Mouse (Mus musculus) neural tube, embryonic 14.5 days (tissue): Measurements from ENCODE around the gene AC109138.7. TPM values are rescaled to one million over a fixed set of nuclear protein-coding genes. Genes with fewer than 3 reads are reported as not detected.

Experiments
- ATAC-seq: fragments of 200-750 bp; cut with Nextera tagmentation; 2 replicates; pipeline ENCODE4 v1.8.0; 2017; ENCODE audit warnings: low read depth, mild to moderate bottlenecking, moderate TSS enrichment, moderate library complexity
- H3K27ac ChIP-seq: fragments of 300-500 bp; sonication (generic); 2 replicates; pipeline ENCODE4 v1.5.1; 2014; ENCODE audit warnings: low read depth, mild to moderate bottlenecking, control low read depth, low read length, moderate library complexity, mixed read lengths
- H3K27me3 ChIP-seq: fragments of 300-500 bp; sonication (generic); 2 replicates; pipeline ENCODE4 v1.6.1; 2014; ENCODE audit warnings: low read length; ENCODE audit not compliant: control insufficient read depth, insufficient read depth
- H3K36me3 ChIP-seq: fragments of 300-500 bp; sonication (generic); 2 replicates; pipeline ENCODE4 v1.6.1; 2014; ENCODE audit warnings: low read length, mixed read lengths; ENCODE audit not compliant: control insufficient read depth, insufficient read depth
- H3K4me1 ChIP-seq: fragments of 300-500 bp; sonication (generic); 2 replicates; pipeline ENCODE4 v1.6.1; 2014; ENCODE audit warnings: low read length; ENCODE audit not compliant: control insufficient read depth, insufficient read depth
- H3K4me2 ChIP-seq: fragments of 300-500 bp; sonication (generic); 2 replicates; pipeline ENCODE4 v1.6.1; 2014; ENCODE audit warnings: mild to moderate bottlenecking, low read depth, low read length, control low read depth
- H3K4me3 ChIP-seq: fragments of 300-500 bp; sonication (generic); 2 replicates; pipeline ENCODE4 v1.5.1; 2014; ENCODE audit warnings: low read depth, low read length, control low read depth, mixed read lengths
- H3K9ac ChIP-seq: fragments of 300-500 bp; sonication (generic); replicated peaks from 2 replicates; pipeline ENCODE4 v1.6.1; 2014; ENCODE audit warnings: low read depth, mild to moderate bottlenecking, control low read depth, low read length, mixed read lengths
- H3K9me3 ChIP-seq: fragments of 300-500 bp; sonication (generic); 2 replicates; pipeline ENCODE4 v1.6.1; 2016; ENCODE audit warnings: low read length; ENCODE audit not compliant: control insufficient read depth
- WGBS: fragments of 180-500 bp; shearing (Covaris S2); extraction: QIAGEN DNeasy Blood & Tissue Kit; methylation state at CpG from one replicate; pipeline ENCODE4 v1.1.7; 2014; 5-methylcytosine and 5-hydroxymethylcytosine counted together
- polyA plus RNA-seq: library from polyadenylated mRNA; unstranded; fragments of >200 nt; fragmentation: Nextera tagmentation; extraction: Ambion mirVana; gene quantifications from 2 replicates; pipeline ENCODE4 v1.2.1, GENCODE M21; 2014

AC109138.7 gene
- polyA plus RNA-seq, 1 experiment from 2014 or later: not detected

- Histone ChIP-seq H3K27me3 (no peaks in the 10 kb centered on the region), H3K4me2 (peak within 1 kb of the TSS; percentile 97), H3K9ac (peak within 1 kb of the TSS; percentile 98), H3K4me3 (peak within 1 kb of the TSS; percentile 80), H3K27ac (peak within 1 kb of the TSS; percentile 91), H3K36me3 (peaks cover 26% of the 10 kb centered on the region), H3K4me1 (peaks cover 10% of the 10 kb centered on the region), H3K9me3 (no peaks in the 10 kb centered on the region)
- ATAC-seq: peak; percentile 91
- 7% methylated on average over 34 of the region's 47 CpGs for WGBS
Measured at GRCm38 (mm10) chr19:4191528-4192250, 22.5 kb upstream of the AC109138.7 start, which contains the start of gene Ppp1ca. Gene Ppp1ca (plus strand): TSS chr19:4192065.

GRCm38 (mm10) chr19:4192251-4192985 lies 21.7 kb upstream of the AC109138.7 start:
- H3K27ac ChIP-seq: peak overlapping the region; percentile 91
- H3K4me2 ChIP-seq: peak overlapping the region; percentile 97
- H3K4me3 ChIP-seq: peak overlapping the region; percentile 80
- H3K4me1 ChIP-seq: peaks cover 10% of the 10 kb centered on the region
- H3K9me3 ChIP-seq: no peaks in the 10 kb centered on the region
- peak overlapping the region; percentile 98 for H3K9ac ChIP-seq
- peak; percentile 52 for ATAC-seq
- under 1% methylated on average over 51 of the region's 52 CpGs for WGBS
- H3K36me3 ChIP-seq: peaks cover 26% of the 10 kb centered on the region
- no peaks in the 10 kb centered on the region for H3K27me3 ChIP-seq

- Histone ChIP-seq H3K9me3 (no peaks in the 10 kb centered on the region), H3K9ac (peak overlapping the region; percentile 98), H3K27me3 (no peaks in the 10 kb centered on the region), H3K4me3 (peak overlapping the region; percentile 80), H3K4me2 (peak overlapping the region; percentile 97), H3K27ac (no peak overlapping the region), H3K36me3 (peaks cover 26% of the 10 kb centered on the region), H3K4me1 (peaks cover 10% of the 10 kb centered on the region)
- ATAC-seq: no peak
- 68% methylated on average over 6 of the region's 6 CpGs for WGBS
Measured at GRCm38 (mm10) chr19:4193129-4193528, 21.0 kb upstream of the AC109138.7 start.

GRCm38 (mm10) chr19:4194021-4194724 lies 20.0 kb upstream of the AC109138.7 start:
- Histone ChIP-seq H3K9ac (no peak overlapping the region), H3K36me3 (peaks cover 26% of the 10 kb centered on the region), H3K4me2 (no peak overlapping the region), H3K27ac (no peak overlapping the region), H3K4me1 (peaks cover 10% of the 10 kb centered on the region), H3K27me3 (no peaks in the 10 kb centered on the region), H3K4me3 (no peak overlapping the region), H3K9me3 (no peaks in the 10 kb centered on the region)
- 86% methylated on average over 8 of the region's 8 CpGs for WGBS
- no peak for ATAC-seq

- Histone ChIP-seq H3K9ac (no peak overlapping the region), H3K4me1 (peaks cover 10% of the 10 kb centered on the region), H3K27me3 (no peaks in the 10 kb centered on the region), H3K9me3 (no peaks in the 10 kb centered on the region), H3K27ac (no peak overlapping the region), H3K4me2 (no peak overlapping the region), H3K36me3 (peaks cover 26% of the 10 kb centered on the region), H3K4me3 (no peak overlapping the region)
- 77% methylated on average over 12 of the region's 12 CpGs for WGBS
- no peak for ATAC-seq
Measured at GRCm38 (mm10) chr19:4194776-4195650, 19.1 kb upstream of the AC109138.7 start.

- no peak for ATAC-seq
- Histone ChIP-seq H3K4me2 (no peak overlapping the region), H3K27ac (no peak overlapping the region), H3K27me3 (no peaks in the 10 kb centered on the region), H3K4me1 (peaks cover 19% of the 10 kb centered on the region), H3K9ac (no peak overlapping the region), H3K4me3 (no peak overlapping the region), H3K36me3 (peaks cover 26% of the 10 kb centered on the region), H3K9me3 (no peaks in the 10 kb centered on the region)
- 75% methylated on average over 2 of the region's 2 CpGs for WGBS
Measured at GRCm38 (mm10) chr19:4196048-4196447, 18.1 kb upstream of the AC109138.7 start.

GRCm38 (mm10) chr19:4196548-4196947 lies 17.6 kb upstream of the AC109138.7 start:
- Histone ChIP-seq H3K27ac (no peak overlapping the region), H3K27me3 (no peaks in the 10 kb centered on the region), H3K9ac (no peak overlapping the region), H3K9me3 (no peaks in the 10 kb centered on the region), H3K36me3 (peaks cover 26% of the 10 kb centered on the region), H3K4me1 (peaks cover 20% of the 10 kb centered on the region), H3K4me3 (no peak overlapping the region), H3K4me2 (no peak overlapping the region)
- ATAC-seq: no peak
- 25% methylated on average over 5 of the region's 5 CpGs for WGBS

GRCm38 (mm10) chr19:4197180-4197579 lies 17.0 kb upstream of the AC109138.7 start:
- Histone ChIP-seq H3K9ac (no peak overlapping the region), H3K36me3 (peaks cover 26% of the 10 kb centered on the region), H3K27me3 (no peaks in the 10 kb centered on the region), H3K4me2 (no peak overlapping the region), H3K4me3 (no peak overlapping the region), H3K9me3 (no peaks in the 10 kb centered on the region), H3K27ac (no peak overlapping the region), H3K4me1 (peaks cover 22% of the 10 kb centered on the region)
- WGBS: 79% methylated on average over 3 of the region's 3 CpGs
- ATAC-seq: no peak
